Mouse (Mus musculus) lung, adult 2 months (tissue): ENCODE results near the gene Diablo.

Experiments used
- CTCF ChIP-seq: fragments of 200-500 bp; IDR thresholded peaks from 2 replicates; pipeline ENCODE4 v1.5.1; 2011; ENCODE audit warnings: mild to moderate bottlenecking, low read length, control low read depth; ENCODE audit not compliant: insufficient read depth
- POLR2A ChIP-seq: fragments of 200-500 bp; IDR thresholded peaks from 2 replicates; pipeline ENCODE4 v1.6.1; 2011; ENCODE audit warnings: low read depth, mild to moderate bottlenecking, control low read depth, low read length, borderline replicate concordance; ENCODE audit errors: extremely low read depth

DNA sequence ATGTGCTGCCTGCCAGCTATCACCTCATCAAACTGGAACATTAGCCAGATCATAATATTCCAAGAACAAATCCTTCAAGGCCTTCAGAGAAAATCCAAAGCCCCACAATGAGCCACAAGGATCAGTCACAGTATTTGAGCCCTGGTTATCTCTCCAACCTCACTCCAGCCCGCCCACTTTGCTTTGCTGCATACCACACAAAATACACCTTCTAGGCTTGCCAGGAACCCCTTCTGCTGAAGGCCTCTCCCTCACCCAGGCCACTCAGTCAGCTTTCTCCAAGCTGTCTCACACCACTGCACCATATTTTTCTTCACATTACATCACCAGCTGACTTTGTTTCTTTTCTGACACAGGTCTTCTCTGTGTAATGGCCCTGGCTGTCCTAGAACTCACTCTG lies 1.8 kb downstream of the Diablo start:
- TF ChIP-seq POLR2A (no peak), CTCF (no peak)
